Mouse (Mus musculus) MEL (cell line): ENCODE results near the gene Zfand2a. TPM values are rescaled to one million over a fixed set of nuclear protein-coding genes. Genes with fewer than 3 reads are reported as not detected.

Experiments
- DNase-seq: peaks from one replicate; pipeline ENCODE4 v3.0.0; 2011; ENCODE audit warnings: low read depth, low spot score
- H3K27ac ChIP-seq: 2 replicates; pipeline ENCODE4 v1.5.1; 2012; ENCODE audit warnings: low read depth, mild to moderate bottlenecking, control low read depth, low read length, moderate library complexity; ENCODE audit not compliant: control insufficient read depth
- H3K27me3 ChIP-seq, 2 experiments: fragments of 150-350 bp in 1 of 2; sonication (generic) in 1 of 2; 2 replicates each; pipeline ENCODE4 v1.6.1; 2012; ENCODE audit warnings: low read length in 2 of 2, mild to moderate bottlenecking in 2 of 2, improper control_type of control experiment in 1 of 2, moderate library complexity in 1 of 2; ENCODE audit not compliant: insufficient read depth in 2 of 2, control insufficient read depth in 1 of 2
- H3K36me3 ChIP-seq, 2 experiments: 2 replicates each; pipeline ENCODE4 v1.6.1; 2012 to 2014; ENCODE audit warnings: low read length in 2 of 2, improper control_type of control experiment in 1 of 2, inconsistent platforms in 1 of 2, mild to moderate bottlenecking in 1 of 2; ENCODE audit not compliant: insufficient read depth in 2 of 2, control insufficient read depth in 1 of 2
- H3K4me1 ChIP-seq, 2 experiments: fragments of 150-350 bp in 1 of 2; sonication (generic) in 1 of 2; 2 replicates each; pipeline ENCODE4 v1.6.1; 2012; ENCODE audit warnings: low read length in 2 of 2, improper control_type of control experiment in 1 of 2, mild to moderate bottlenecking in 1 of 2; ENCODE audit not compliant: insufficient read depth in 2 of 2, control insufficient read depth in 1 of 2
- H3K4me3 ChIP-seq, 2 experiments: fragments of 150-350 bp in 1 of 2; sonication (generic) in 1 of 2; 2 replicates each; pipeline ENCODE4 v1.5.1; 2012; ENCODE audit warnings: low read depth in 2 of 2, low read length in 2 of 2, mild to moderate bottlenecking in 2 of 2, moderate library complexity in 2 of 2, control low read depth in 1 of 2, improper control_type of control experiment in 1 of 2; ENCODE audit not compliant: control insufficient read depth in 1 of 2, insufficient read depth in 1 of 2
- H3K79me2 ChIP-seq: 2 replicates; pipeline ENCODE4 v1.6.1; 2012; ENCODE audit warnings: mild to moderate bottlenecking, low read length, moderate library complexity; ENCODE audit not compliant: control insufficient read depth, poor library complexity, insufficient read depth
- H3K9ac ChIP-seq: 2 replicates; pipeline ENCODE4 v1.6.1; 2012; ENCODE audit warnings: low read depth, mild to moderate bottlenecking, control low read depth, low read length, moderate library complexity; ENCODE audit not compliant: control insufficient read depth, poor library complexity, severe bottlenecking
- H3K9me3 ChIP-seq: fragments of 150-350 bp; sonication (generic); replicated peaks from 2 replicates; pipeline ENCODE4 v1.6.1; 2012; ENCODE audit warnings: mild to moderate bottlenecking, low read length, improper control_type of control experiment, moderate library complexity; ENCODE audit not compliant: insufficient read depth
- BHLHE40 ChIP-seq: IDR thresholded peaks from 2 replicates; pipeline ENCODE4 v1.6.1; 2012; ENCODE audit warnings: low read depth, mild to moderate bottlenecking, inconsistent platforms, low read length, improper control_type of control experiment, borderline replicate concordance
- CHD1 ChIP-seq: IDR thresholded peaks from 2 replicates; pipeline ENCODE4 v1.6.1; 2012; ENCODE audit warnings: low read depth, mild to moderate bottlenecking, inconsistent platforms, low read length, improper control_type of control experiment
- CHD2 ChIP-seq: IDR thresholded peaks from 2 replicates; pipeline ENCODE4 v1.6.1; 2011; ENCODE audit warnings: low read length, improper control_type of control experiment
- EP300 ChIP-seq, 2 experiments: IDR thresholded peaks; 2 replicates each; pipeline ENCODE4 v1.6.1; 2011; ENCODE audit warnings: improper control_type of control experiment in 2 of 2, low read length in 2 of 2, low read depth in 1 of 2, mild to moderate bottlenecking in 1 of 2
- ETS1 ChIP-seq: IDR thresholded peaks from 2 replicates; pipeline ENCODE4 v1.6.1; 2012; ENCODE audit warnings: low read depth, mild to moderate bottlenecking, inconsistent platforms, low read length, improper control_type of control experiment, moderate library complexity
- GABPA ChIP-seq: IDR thresholded peaks from 2 replicates; pipeline ENCODE4 v1.6.1; 2012; ENCODE audit warnings: low read depth, mild to moderate bottlenecking, inconsistent platforms, low read length, improper control_type of control experiment, moderate library complexity
- KAT2A ChIP-seq: conservative IDR thresholded peaks from 2 replicates; pipeline ENCODE4 v1.6.1; 2012; ENCODE audit warnings: low read depth, low read length, improper control_type of control experiment, inconsistent platforms
- MAX ChIP-seq: IDR thresholded peaks from 2 replicates; pipeline ENCODE4 v1.6.1; 2011; ENCODE audit warnings: low read length, improper control_type of control experiment
- MYC ChIP-seq: IDR thresholded peaks from 2 replicates; pipeline ENCODE4 v1.6.1; 2011; ENCODE audit warnings: low read depth, mild to moderate bottlenecking, low read length, improper control_type of control experiment, moderate library complexity
- NRF1 ChIP-seq: IDR thresholded peaks from 2 replicates; pipeline ENCODE4 v1.6.1; 2014; ENCODE audit warnings: low read depth, mild to moderate bottlenecking, inconsistent platforms, low read length, improper control_type of control experiment, moderate library complexity; ENCODE audit not compliant: poor library complexity, insufficient read depth, severe bottlenecking
- POLR2AphosphoS2 ChIP-seq: IDR thresholded peaks from 2 replicates; pipeline ENCODE4 v1.6.1; 2011; ENCODE audit warnings: low read length, improper control_type of control experiment
- TBP ChIP-seq: IDR thresholded peaks from 2 replicates; pipeline ENCODE4 v1.8.0; 2011; ENCODE audit warnings: low read depth, low read length, improper control_type of control experiment
- ZC3H11A ChIP-seq: IDR thresholded peaks from 2 replicates; pipeline ENCODE4 v1.6.1; 2012; ENCODE audit warnings: low read depth, mild to moderate bottlenecking, inconsistent platforms, low read length, improper control_type of control experiment
- polyA plus RNA-seq, 2 experiments: library from polyadenylated mRNA; stranded (reverse) in 1 of 2; unstranded in 1 of 2; fragments of >175 nt in 1 of 2; fragments of >200 nt in 1 of 2; gene quantifications; 2 replicates each; pipeline versions ENCODE4 v1.2.1 to v1.2.4; 2012; ENCODE audit warnings: low replicate concordance in 2 of 2, low read depth in 1 of 2; ENCODE audit not compliant: insufficient read length in 2 of 2, insufficient read depth in 1 of 2, missing spikeins in 1 of 2
- total RNA-seq: library from RNA; depleted of rRNA; stranded (reverse); fragments of 300-350 nt; gene quantifications from 2 replicates; pipeline ENCODE4 v1.2.3, GENCODE M21; 2012

Gene Zfand2a
- total and polyA plus RNA-seq, 3 experiments: 13.8 to 15.3 TPM; not detected in 1

DNA sequence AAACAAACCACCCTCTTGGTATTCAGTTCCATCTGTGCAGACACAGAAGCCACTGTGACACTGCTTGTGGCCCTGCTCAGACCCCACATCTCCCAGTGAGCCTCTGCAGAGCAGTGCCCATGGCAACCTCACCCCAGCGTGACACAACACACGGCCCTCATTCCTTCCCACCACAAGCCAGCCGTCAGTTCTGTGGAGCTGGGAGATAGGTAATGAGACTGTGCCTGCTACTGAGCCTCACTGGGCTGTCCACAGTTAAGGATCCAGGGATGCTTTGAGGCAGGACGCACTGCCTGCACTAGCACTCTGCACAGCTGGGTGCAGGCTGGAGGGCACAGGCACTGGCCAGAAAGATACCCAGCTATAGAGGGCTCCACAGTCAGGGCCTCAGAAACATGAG, 34.4 kb downstream of the Zfand2a start:
- no peak overlapping the region for H3K27ac ChIP-seq

DNA sequence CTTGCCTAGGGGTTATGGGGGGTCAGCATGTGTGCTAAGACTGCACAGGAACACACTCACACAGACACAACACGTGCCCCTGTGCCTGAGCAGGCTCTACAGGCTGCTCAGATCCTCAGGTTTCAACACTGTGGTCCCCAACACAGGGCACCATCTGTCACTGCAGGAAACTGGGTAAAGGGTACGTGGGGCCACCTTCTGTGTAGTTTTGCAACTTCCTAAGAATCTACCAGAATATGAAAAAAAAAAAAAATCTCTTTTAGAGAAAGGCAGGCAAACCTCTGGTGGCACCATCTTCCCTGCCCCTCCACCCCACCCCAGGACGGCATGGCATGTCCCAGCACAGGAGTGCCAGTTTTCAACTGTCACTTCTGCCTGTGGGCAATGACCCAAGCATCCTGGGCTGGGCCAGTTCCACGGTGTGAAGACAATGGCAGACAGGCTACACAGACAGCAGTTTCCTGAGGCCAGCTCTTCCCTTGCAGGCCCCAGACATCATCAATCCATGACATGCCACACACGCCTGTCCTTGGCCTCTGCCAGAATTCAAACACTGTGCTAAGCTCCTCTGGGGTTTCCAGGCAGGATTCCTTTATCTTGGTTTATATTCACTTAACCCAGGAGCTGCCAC, 35.1 kb downstream of the Zfand2a start:
- Histone ChIP-seq H3K9me3 (no peaks in the 10 kb centered on the region), H3K4me3 (no peak overlapping the region), H3K36me3 (no peaks in the 10 kb centered on the region), H3K79me2 (no peaks in the 10 kb centered on the region; the same call in none of the 2 replicates), H3K9ac (no peak overlapping the region), H3K27me3 (no peaks in the 10 kb centered on the region), H3K27ac (no peak overlapping the region), H3K4me1 (no peaks in the 10 kb centered on the region)
- no peak for DNase-seq
- TF ChIP-seq KAT2A (no peak), ETS1 (no peak), GABPA (no peak), NRF1 (no peak), MAX (no peak), MYC (no peak)

More for the DNA sequence above, 34.4 kb downstream of the Zfand2a start:
- H3K4me1 ChIP-seq: no peaks in the 10 kb centered on the region
- no peak for TF ChIP-seq BHLHE40
- no peak for TF ChIP-seq KAT2A
- no peak for TF ChIP-seq EP300 (IDR thresholded peaks at IDR 0.05; ENCODE audit: low read depth in 1 of 2, low read length in 2 of 2)
- no peak for TF ChIP-seq TBP
- TF ChIP-seq CHD1: no peak
- TF ChIP-seq, all 39 proteins: peak for 0
- H3K4me3 ChIP-seq: no peak overlapping the region
- H3K79me2 ChIP-seq: no peaks in the 10 kb centered on the region; the same call in none of the 2 replicates
- DNase-seq: no peak
- no peaks in the 10 kb centered on the region for H3K9me3 ChIP-seq
- no peak overlapping the region for H3K9ac ChIP-seq
- H3K27me3 ChIP-seq: no peaks in the 10 kb centered on the region
- no peaks in the 10 kb centered on the region; a peak in 1 of 4 replicates for H3K36me3 ChIP-seq

- TF ChIP-seq MYC (no peak), NRF1 (no peak), ZC3H11A (no peak), CHD2 (no peak), GABPA (no peak), CHD1 (no peak), POLR2AphosphoS2 (no peak)
- TF ChIP-seq, all 39 proteins: peak for 0
- H3K36me3 ChIP-seq: no peaks in the 10 kb centered on the region
- no peak overlapping the region for H3K4me3 ChIP-seq
Measured at GRCm38 (mm10) chr5:139448025-139448424, 36.3 kb downstream of the Zfand2a start.

More at GRCm38 (mm10) chr5:139448025-139448424, 36.3 kb downstream of the Zfand2a start:
- Histone ChIP-seq H3K9me3 (no peaks in the 10 kb centered on the region), H3K79me2 (no peaks in the 10 kb centered on the region; the same call in none of the 2 replicates), H3K27ac (no peak overlapping the region), H3K27me3 (no peaks in the 10 kb centered on the region), H3K9ac (no peak overlapping the region), H3K4me1 (no peaks in the 10 kb centered on the region)
- DNase-seq: no peak
